Mouse (Mus musculus): Measurements from ENCODE around the gene Slc22a13. TPM values are rescaled to one million over a fixed set of nuclear protein-coding genes. Genes with fewer than 3 reads are reported as not detected.

Slc22a13 gene
- polyA plus RNA-seq, 1 experiment from 2014 or later, result not detected

GRCm38 (mm10) chr9:119192202-119192990 lies 16.5 kb downstream of the Slc22a13 start:
- Histone ChIP-seq H3K4me2 (replicated peaks) (no peak overlapping the region), H3K4me3 (no peak overlapping the region), H3K36me3 (no peaks in the 10 kb centered on the region), H3K27me3 (no peaks in the 10 kb centered on the region), H3K9me3 (no peaks in the 10 kb centered on the region), H3K9ac (replicated peaks) (no peak overlapping the region), H3K4me1 (no peaks in the 10 kb centered on the region), H3K27ac (replicated peaks) (no peak overlapping the region)
- ATAC-seq (ENCODE audit: low FRiP score, low read depth), result no peak
- 39% methylated on average over 11 of the region's 11 CpGs for WGBS

GRCm38 (mm10) chr9:119181241-119181728 lies 27.6 kb downstream of the Slc22a13 start:
- no peaks in the 10 kb centered on the region for H3K36me3 ChIP-seq
- H3K27ac ChIP-seq (replicated peaks), result no peak overlapping the region
- no peaks in the 10 kb centered on the region for H3K27me3 ChIP-seq
- ATAC-seq (ENCODE audit: low FRiP score, low read depth), result no peak
- H3K4me1 ChIP-seq, result no peaks in the 10 kb centered on the region
- H3K9ac ChIP-seq (replicated peaks), result no peak overlapping the region
- 51% methylated on average over 3 of the region's 3 CpGs for WGBS
- no peaks in the 10 kb centered on the region for H3K9me3 ChIP-seq
- H3K4me3 ChIP-seq, result no peak overlapping the region
- no peak overlapping the region for H3K4me2 ChIP-seq (replicated peaks)

- H3K4me1 ChIP-seq, result no peaks in the 10 kb centered on the region
- H3K9me3 ChIP-seq, result no peaks in the 10 kb centered on the region
- WGBS, result 87% methylated on average over 11 of the region's 11 CpGs
- H3K27ac ChIP-seq (replicated peaks), result no peak overlapping the region
- H3K4me2 ChIP-seq (replicated peaks), result no peak overlapping the region
- H3K4me3 ChIP-seq, result no peak overlapping the region
- ATAC-seq (ENCODE audit: low FRiP score, low read depth), result no peak
- no peak overlapping the region for H3K9ac ChIP-seq (replicated peaks)
- H3K27me3 ChIP-seq, result no peaks in the 10 kb centered on the region
- H3K36me3 ChIP-seq, result no peaks in the 10 kb centered on the region
Measured at GRCm38 (mm10) chr9:119179292-119179691, 29.6 kb downstream of the Slc22a13 start.

DNA sequence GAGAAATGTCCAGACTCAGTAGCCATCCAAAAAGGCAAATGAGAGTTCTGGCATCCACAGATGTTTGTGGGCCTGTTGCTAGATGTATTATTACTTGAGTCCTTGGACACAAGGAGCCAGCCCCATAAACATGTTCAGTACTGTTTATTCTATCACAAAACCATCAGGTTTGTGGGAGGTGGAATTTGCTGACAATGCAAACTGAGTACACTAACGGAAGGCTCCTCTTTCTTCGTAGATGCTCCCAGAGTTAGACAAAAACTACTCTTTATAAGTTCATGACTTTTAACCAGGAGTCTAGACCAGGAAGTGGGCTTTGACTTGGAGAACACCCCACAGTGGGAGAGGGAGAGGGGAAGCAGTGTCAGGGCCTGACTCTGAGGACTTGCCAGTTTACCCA lies 41.3 kb downstream of the Slc22a13 start:
- Histone ChIP-seq H3K36me3 (no peaks in the 10 kb centered on the region), H3K27me3 (no peaks in the 10 kb centered on the region), H3K4me2 (replicated peaks) (no peak overlapping the region), H3K9ac (replicated peaks) (no peak overlapping the region), H3K9me3 (no peaks in the 10 kb centered on the region), H3K4me3 (no peak overlapping the region), H3K4me1 (no peaks in the 10 kb centered on the region), H3K27ac (replicated peaks) (no peak overlapping the region)
- WGBS, result 96% methylated on average over 2 of the region's 2 CpGs
- no peak for ATAC-seq (ENCODE audit: low FRiP score, low read depth)

DNA sequence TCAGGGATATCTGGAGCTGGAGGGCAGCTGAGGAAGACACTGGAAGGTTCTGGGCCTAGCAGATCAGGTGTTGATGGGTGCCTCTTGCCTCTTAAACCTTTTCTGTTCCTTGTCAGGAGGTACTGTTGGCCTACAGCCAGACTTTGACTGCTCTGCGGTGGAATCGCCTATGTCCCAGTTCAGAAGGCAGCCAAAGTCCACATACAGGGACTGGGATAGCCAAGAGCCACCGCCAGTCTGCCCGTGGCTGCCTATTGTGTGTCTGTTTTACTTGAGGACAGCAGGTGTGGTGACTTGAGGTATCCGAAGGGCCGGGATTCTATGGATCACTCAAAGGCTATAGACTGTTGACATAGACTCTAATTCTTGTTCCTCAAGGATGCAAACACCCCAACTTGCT lies 43.4 kb downstream of the Slc22a13 start:
- no peak overlapping the region for H3K27ac ChIP-seq (replicated peaks)
- H3K4me2 ChIP-seq (replicated peaks), result no peak overlapping the region
- H3K9me3 ChIP-seq, result no peaks in the 10 kb centered on the region
- 94% methylated on average over 6 of the region's 6 CpGs for WGBS
- H3K4me3 ChIP-seq, result no peak overlapping the region
- no peak for ATAC-seq (ENCODE audit: low FRiP score, low read depth)
- H3K27me3 ChIP-seq, result no peaks in the 10 kb centered on the region
- no peaks in the 10 kb centered on the region for H3K4me1 ChIP-seq
- H3K9ac ChIP-seq (replicated peaks), result no peak overlapping the region
- H3K36me3 ChIP-seq, result no peaks in the 10 kb centered on the region

GRCm38 (mm10) chr9:119164743-119165142 lies 44.2 kb downstream of the Slc22a13 start:
- 89% methylated on average over 7 of the region's 7 CpGs for whole genome bisulfite sequencing
- Histone ChIP-seq H3K4me3 (no peak overlapping the region), H3K4me1 (no peaks in the 10 kb centered on the region), H3K27ac (replicated peaks) (no peak overlapping the region), H3K27me3 (no peaks in the 10 kb centered on the region), H3K9ac (replicated peaks) (no peak overlapping the region), H3K4me2 (replicated peaks) (no peak overlapping the region), H3K9me3 (no peaks in the 10 kb centered on the region), H3K36me3 (no peaks in the 10 kb centered on the region)
- ATAC-seq (ENCODE audit: low FRiP score, low read depth), result no peak

DNA sequence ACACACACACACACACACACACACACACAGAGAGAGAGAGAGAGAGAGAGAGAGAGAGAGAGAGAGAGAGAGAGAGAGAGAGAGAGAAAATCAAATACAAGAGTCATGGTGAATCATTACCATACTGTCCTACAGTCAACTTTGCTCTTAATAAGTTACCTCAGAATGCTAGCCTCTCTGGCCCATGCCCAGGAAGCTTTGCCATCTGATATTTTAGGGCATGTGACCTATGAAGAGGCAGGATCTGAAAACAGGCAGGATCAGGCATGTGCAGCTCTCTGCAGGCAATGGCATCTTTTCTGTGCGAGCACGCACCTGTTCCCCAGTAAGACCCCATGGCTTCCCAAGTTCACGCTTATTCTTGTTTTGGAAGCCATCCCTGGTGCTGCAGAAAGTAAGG lies 48.2 kb downstream of the Slc22a13 start:
- ATAC-seq (ENCODE audit: low FRiP score, low read depth), result no peak
- Histone ChIP-seq H3K27ac (replicated peaks) (no peak overlapping the region), H3K4me2 (replicated peaks) (no peak overlapping the region), H3K4me1 (no peaks in the 10 kb centered on the region; the same call in 1 of the 2 replicates), H3K4me3 (no peak overlapping the region), H3K9me3 (no peaks in the 10 kb centered on the region), H3K36me3 (no peaks in the 10 kb centered on the region), H3K9ac (replicated peaks) (no peak overlapping the region), H3K27me3 (peaks cover 26% of the 10 kb centered on the region)
- 87% methylated on average over 3 of the region's 3 CpGs for WGBS

GRCm38 (mm10) chr9:119158861-119159260 lies 50.0 kb downstream of the Slc22a13 start, which contains the start of gene Gm47289:
Gene Gm47289, plus strand, starts transcription at chr9:119159161.
- peaks cover 39% of the 10 kb centered on the region for H3K27me3 ChIP-seq
- no peaks in the 10 kb centered on the region; the same call in 1 of the 2 replicates for H3K4me1 ChIP-seq
- no peak within 1 kb of the TSS for H3K27ac ChIP-seq (replicated peaks)
- no peak for ATAC-seq (ENCODE audit: low FRiP score, low read depth)
- H3K4me2 ChIP-seq (replicated peaks), result no peak within 1 kb of the TSS
- no peaks in the 10 kb centered on the region for H3K36me3 ChIP-seq
- H3K9me3 ChIP-seq, result no peaks in the 10 kb centered on the region
- no peak within 1 kb of the TSS for H3K4me3 ChIP-seq
- H3K9ac ChIP-seq (replicated peaks), result no peak within 1 kb of the TSS
- WGBS, result 63% methylated on average over 4 of the region's 4 CpGs

GRCm38 (mm10) chr9:119156278-119157201 lies 52.4 kb downstream of the Slc22a13 start, which contains the start of gene Acaa1b:
Gene Acaa1b, minus strand, starts transcription at chr9:119157093.
- H3K9me3 ChIP-seq, result no peaks in the 10 kb centered on the region
- 1% methylated on average over 65 of the region's 65 CpGs for WGBS
- H3K4me1 ChIP-seq, result no peaks in the 10 kb centered on the region; the same call in 1 of the 2 replicates
- peaks cover 39% of the 10 kb centered on the region for H3K27me3 ChIP-seq
- H3K36me3 ChIP-seq, result no peaks in the 10 kb centered on the region
- peak; percentile 92 for ATAC-seq (ENCODE audit: low FRiP score, low read depth)
- no peak within 1 kb of the TSS for H3K27ac ChIP-seq (replicated peaks)
- H3K4me3 ChIP-seq, result peak within 1 kb of the TSS; percentile 55
- peak within 1 kb of the TSS; percentile 43 for H3K9ac ChIP-seq (replicated peaks)
- peak within 1 kb of the TSS; percentile 70 for H3K4me2 ChIP-seq (replicated peaks)

GRCm38 (mm10) chr9:119155826-119156225 lies 53.1 kb downstream of the Slc22a13 start:
- Histone ChIP-seq H3K4me3 (no peak overlapping the region), H3K27ac (replicated peaks) (no peak overlapping the region), H3K4me2 (replicated peaks) (0 out of 2 replicates have a peak overlapping the region, but pooled peaks have one; percentile 70), H3K9me3 (no peaks in the 10 kb centered on the region), H3K9ac (replicated peaks) (no peak overlapping the region), H3K36me3 (no peaks in the 10 kb centered on the region), H3K27me3 (peaks cover 39% of the 10 kb centered on the region), H3K4me1 (no peaks in the 10 kb centered on the region; the same call in 1 of the 2 replicates)
- ATAC-seq (ENCODE audit: low FRiP score, low read depth), result no peak
- 59% methylated on average over 7 of the region's 7 CpGs for WGBS

DNA sequence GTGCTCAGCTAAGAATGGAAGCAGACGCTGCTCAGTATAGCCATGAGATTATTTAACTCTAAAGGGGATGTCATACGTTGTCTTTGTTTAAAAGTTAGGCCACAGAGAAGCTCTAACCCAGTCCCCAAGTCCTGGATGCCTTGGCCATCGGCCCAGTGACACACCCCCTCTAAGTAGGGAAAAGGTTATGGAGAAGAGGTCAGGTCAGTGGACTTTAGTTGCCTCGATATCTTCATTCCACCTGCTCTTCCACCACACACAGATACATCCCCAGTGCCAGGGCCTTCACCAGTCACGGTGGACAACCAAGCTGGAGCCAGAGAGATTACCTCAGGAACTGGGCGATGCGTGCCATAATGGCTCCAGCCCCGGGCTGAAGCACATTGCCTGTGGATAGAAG lies 53.5 kb downstream of the Slc22a13 start:
- no peak overlapping the region for H3K9ac ChIP-seq (replicated peaks)
- no peaks in the 10 kb centered on the region; the same call in 1 of the 2 replicates for H3K4me1 ChIP-seq
- no peaks in the 10 kb centered on the region for H3K36me3 ChIP-seq
- H3K27ac ChIP-seq (replicated peaks), result no peak overlapping the region
- peaks cover 39% of the 10 kb centered on the region for H3K27me3 ChIP-seq
- no peaks in the 10 kb centered on the region for H3K9me3 ChIP-seq
- no peak overlapping the region for H3K4me3 ChIP-seq
- WGBS, result 87% methylated on average over 8 of the region's 8 CpGs
- no peak for ATAC-seq (ENCODE audit: low FRiP score, low read depth)
- H3K4me2 ChIP-seq (replicated peaks), result no peak overlapping the region

GRCm38 (mm10) chr9:119151751-119152150 lies 57.1 kb downstream of the Slc22a13 start:
- no peaks in the 10 kb centered on the region for H3K9me3 ChIP-seq
- no peak overlapping the region for H3K4me3 ChIP-seq
- no peak overlapping the region for H3K4me2 ChIP-seq (replicated peaks)
- ATAC-seq (ENCODE audit: low FRiP score, low read depth), result no peak
- H3K27ac ChIP-seq (replicated peaks), result no peak overlapping the region
- WGBS, result 67% methylated on average over 2 of the region's 2 CpGs
- no peaks in the 10 kb centered on the region; the same call in 1 of the 2 replicates for H3K4me1 ChIP-seq
- H3K27me3 ChIP-seq, result peaks cover 23% of the 10 kb centered on the region
- H3K9ac ChIP-seq (replicated peaks), result no peak overlapping the region
- H3K36me3 ChIP-seq, result no peaks in the 10 kb centered on the region

Measured in midbrain, embryonic 12.5 days (tissue).